Mouse (Mus musculus): ENCODE data around the gene F7. TPM values are rescaled to one million over a fixed set of nuclear protein-coding genes. Genes with fewer than 3 reads are reported as not detected.

The F7 gene
- polyA plus RNA-seq, 2 experiments: 4.1 to 5.8 TPM

DNA sequence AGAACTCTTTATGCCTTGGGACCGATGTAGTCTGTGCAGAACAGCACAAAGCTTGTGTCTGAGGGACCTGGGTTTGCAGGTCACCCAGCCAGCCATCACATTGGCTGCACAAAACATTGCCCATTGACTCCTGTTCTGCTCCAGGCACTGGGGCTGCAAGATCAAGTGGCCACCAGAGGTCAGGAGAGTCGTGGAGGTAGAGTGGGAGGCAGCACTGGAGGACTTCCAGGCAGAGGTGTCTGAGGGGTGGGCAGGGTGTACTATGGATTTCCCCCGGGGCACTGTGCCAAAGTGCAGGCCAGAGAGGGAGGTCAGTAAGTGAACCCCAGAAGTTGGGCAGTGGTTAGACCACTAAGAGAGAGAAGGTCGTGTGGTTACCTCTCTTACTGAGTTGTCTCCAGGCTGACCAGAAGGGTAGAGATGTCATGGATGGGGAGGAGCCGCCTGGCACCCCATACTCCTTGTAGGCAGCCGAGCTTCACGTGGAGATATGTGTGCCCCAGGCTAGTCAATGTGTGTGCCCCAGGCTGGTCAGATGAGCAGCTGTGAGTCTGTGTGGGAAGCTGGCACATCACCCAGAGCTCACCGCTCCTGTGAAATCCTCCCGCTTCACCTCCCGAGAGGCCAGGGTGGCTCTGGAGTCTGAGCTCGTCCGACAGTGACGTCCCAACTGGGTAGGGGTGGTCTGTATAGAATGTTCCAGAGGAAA is 37.0 kb upstream of the F7 start:
- no peak overlapping the region for H3K4me3 ChIP-seq (ENCODE audit: insufficient read depth in 1 of 2, low read depth in 2 of 2, low read length in 2 of 2)
- no peak overlapping the region for H3K4me2 ChIP-seq (ENCODE audit: low read depth)
- H3K9me3 ChIP-seq (ENCODE audit: control insufficient read depth, low read length): no peaks in the 10 kb centered on the region
- H3K36me3 ChIP-seq (replicated peaks; ENCODE audit: control insufficient read depth, insufficient read depth, low read depth): no peaks in the 10 kb centered on the region
- no peak for ATAC-seq (ENCODE audit: insufficient read depth)
- no peaks in the 10 kb centered on the region for H3K27me3 ChIP-seq (ENCODE audit: control insufficient read depth, insufficient read depth, low read length)
- TF ChIP-seq EP300 (IDR thresholded peaks at IDR 0.05; ENCODE audit: low read depth) (no peak), CTCF (IDR thresholded peaks at IDR 0.05; ENCODE audit: low read depth) (peak; percentile 74)
- 59% methylated on average over 13 of the region's 13 CpGs for WGBS (ENCODE audit: insufficient replicate concordance)
- no peak for DNase-seq (ENCODE audit: low read depth in 3 of 3, low spot score in 3 of 3)
- no peak overlapping the region for H3K9ac ChIP-seq (replicated peaks)
- H3K4me1 ChIP-seq (replicated peaks; ENCODE audit: control insufficient read depth in 2 of 2, insufficient read depth in 2 of 2, low read length in 1 of 2): no peaks in the 10 kb centered on the region
- H3K27ac ChIP-seq: no peak overlapping the region

- no peak overlapping the region for H3K27ac ChIP-seq
- H3K4me3 ChIP-seq (ENCODE audit: insufficient read depth in 1 of 2, low read depth in 2 of 2, low read length in 2 of 2): no peak overlapping the region
- WGBS (ENCODE audit: insufficient replicate concordance): 67% methylated on average over 10 of the region's 10 CpGs
- H3K4me1 ChIP-seq (replicated peaks; ENCODE audit: control insufficient read depth in 2 of 2, insufficient read depth in 2 of 2, low read length in 1 of 2): no peaks in the 10 kb centered on the region
- no peak for ATAC-seq (ENCODE audit: insufficient read depth)
- H3K9ac ChIP-seq (replicated peaks): no peak overlapping the region
- no peak overlapping the region for H3K4me2 ChIP-seq (ENCODE audit: low read depth)
- no peaks in the 10 kb centered on the region for H3K27me3 ChIP-seq (ENCODE audit: control insufficient read depth, insufficient read depth, low read length)
- H3K36me3 ChIP-seq (replicated peaks; ENCODE audit: control insufficient read depth, insufficient read depth, low read depth): no peaks in the 10 kb centered on the region
- DNase-seq (ENCODE audit: low read depth in 3 of 3, low spot score in 3 of 3): no peak
- no peaks in the 10 kb centered on the region for H3K9me3 ChIP-seq (ENCODE audit: control insufficient read depth, low read length)
- no peak for TF ChIP-seq EP300 (IDR thresholded peaks at IDR 0.05; ENCODE audit: low read depth)
- no peak for TF ChIP-seq CTCF (IDR thresholded peaks at IDR 0.05; ENCODE audit: low read depth)
Observed at GRCm38 (mm10) chr8:12991411-12991810, 34.4 kb upstream of the F7 start.

GRCm38 (mm10) chr8:12994468-12994867 is 31.4 kb upstream of the F7 start:
- 44% methylated on average over 5 of the region's 5 CpGs for WGBS (ENCODE audit: insufficient replicate concordance)
- no peaks in the 10 kb centered on the region for H3K9me3 ChIP-seq (ENCODE audit: control insufficient read depth, low read length)
- H3K9ac ChIP-seq (replicated peaks): no peak overlapping the region
- H3K4me1 ChIP-seq (replicated peaks; ENCODE audit: control insufficient read depth in 2 of 2, insufficient read depth in 2 of 2, low read length in 1 of 2): no peaks in the 10 kb centered on the region
- DNase-seq (ENCODE audit: low read depth in 3 of 3, low spot score in 3 of 3) (no peak), ATAC-seq (ENCODE audit: insufficient read depth) (no peak)
- H3K4me2 ChIP-seq (ENCODE audit: low read depth): no peak overlapping the region
- TF ChIP-seq EP300 (IDR thresholded peaks at IDR 0.05; ENCODE audit: low read depth) (no peak), CTCF (IDR thresholded peaks at IDR 0.05; ENCODE audit: low read depth) (no peak)
- no peaks in the 10 kb centered on the region for H3K36me3 ChIP-seq (replicated peaks; ENCODE audit: control insufficient read depth, insufficient read depth, low read depth)
- H3K4me3 ChIP-seq (ENCODE audit: insufficient read depth in 1 of 2, low read depth in 2 of 2, low read length in 2 of 2): no peak overlapping the region
- no peak overlapping the region for H3K27ac ChIP-seq
- H3K27me3 ChIP-seq (ENCODE audit: control insufficient read depth, insufficient read depth, low read length): no peaks in the 10 kb centered on the region

DNA sequence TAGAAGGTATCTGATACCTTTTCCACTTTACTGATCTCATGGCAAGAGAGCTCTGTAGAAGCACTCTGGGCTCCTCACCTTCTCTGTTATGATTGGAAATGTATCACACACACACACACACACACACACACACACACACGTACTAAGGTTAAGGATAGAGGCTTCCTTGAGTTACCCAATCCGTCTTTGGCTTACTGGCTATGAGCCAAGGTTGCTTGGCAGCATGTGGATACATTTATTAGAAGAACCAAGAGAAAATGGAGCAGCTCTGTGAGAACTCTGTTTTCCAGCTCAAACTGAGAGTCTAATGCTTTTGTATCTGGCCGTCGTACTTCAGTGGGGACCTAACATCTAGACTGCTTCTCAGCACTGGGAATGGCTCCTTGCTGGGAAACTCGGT is 30.4 kb upstream of the F7 start:
- H3K36me3 ChIP-seq (replicated peaks; ENCODE audit: control insufficient read depth, insufficient read depth, low read depth): no peaks in the 10 kb centered on the region
- no peaks in the 10 kb centered on the region for H3K27me3 ChIP-seq (ENCODE audit: control insufficient read depth, insufficient read depth, low read length)
- no peak overlapping the region for H3K9ac ChIP-seq (replicated peaks)
- TF ChIP-seq CTCF (IDR thresholded peaks at IDR 0.05; ENCODE audit: low read depth): no peak
- no peak for TF ChIP-seq EP300 (IDR thresholded peaks at IDR 0.05; ENCODE audit: low read depth)
- WGBS (ENCODE audit: insufficient replicate concordance): 51% methylated on average over 5 of the region's 5 CpGs
- H3K4me1 ChIP-seq (replicated peaks; ENCODE audit: control insufficient read depth in 2 of 2, insufficient read depth in 2 of 2, low read length in 1 of 2): no peaks in the 10 kb centered on the region
- DNase-seq (ENCODE audit: low read depth in 3 of 3, low spot score in 3 of 3): no peak
- H3K4me2 ChIP-seq (ENCODE audit: low read depth): no peak overlapping the region
- ATAC-seq (ENCODE audit: insufficient read depth): no peak
- no peaks in the 10 kb centered on the region for H3K9me3 ChIP-seq (ENCODE audit: control insufficient read depth, low read length)
- H3K27ac ChIP-seq: no peak overlapping the region
- no peak overlapping the region for H3K4me3 ChIP-seq (ENCODE audit: insufficient read depth in 1 of 2, low read depth in 2 of 2, low read length in 2 of 2)

- no peak overlapping the region for H3K4me2 ChIP-seq (ENCODE audit: low read depth)
- no peaks in the 10 kb centered on the region for H3K27me3 ChIP-seq (ENCODE audit: control insufficient read depth, insufficient read depth, low read length)
- DNase-seq (ENCODE audit: low read depth in 3 of 3, low spot score in 3 of 3) (no peak), ATAC-seq (ENCODE audit: insufficient read depth) (no peak)
- WGBS (ENCODE audit: insufficient replicate concordance): 52% methylated on average over 8 of the region's 8 CpGs
- no peak overlapping the region for H3K4me3 ChIP-seq (ENCODE audit: insufficient read depth in 1 of 2, low read depth in 2 of 2, low read length in 2 of 2)
- H3K9me3 ChIP-seq (ENCODE audit: control insufficient read depth, low read length): no peaks in the 10 kb centered on the region
- no peaks in the 10 kb centered on the region for H3K36me3 ChIP-seq (replicated peaks; ENCODE audit: control insufficient read depth, insufficient read depth, low read depth)
- H3K27ac ChIP-seq: no peak overlapping the region
- TF ChIP-seq CTCF (IDR thresholded peaks at IDR 0.05; ENCODE audit: low read depth) (no peak), EP300 (IDR thresholded peaks at IDR 0.05; ENCODE audit: low read depth) (no peak)
- no peaks in the 10 kb centered on the region for H3K4me1 ChIP-seq (replicated peaks; ENCODE audit: control insufficient read depth in 2 of 2, insufficient read depth in 2 of 2, low read length in 1 of 2)
- no peak overlapping the region for H3K9ac ChIP-seq (replicated peaks)
Observed at GRCm38 (mm10) chr8:12996831-12997275, 29.0 kb upstream of the F7 start.
